Mouse (Mus musculus) hindbrain, embryonic 14.5 days (tissue): ENCODE data around the gene Cfap52. TPM values are rescaled to one million over a fixed set of nuclear protein-coding genes. Genes with fewer than 3 reads are reported as not detected.

Experiments used
- ATAC-seq: fragments of 200-750 bp; cut with Nextera tagmentation; 2 replicates; pipeline ENCODE4 v1.8.0; 2017; ENCODE audit warnings: moderate number of reproducible peaks, mild to moderate bottlenecking, moderate TSS enrichment, moderate library complexity; ENCODE audit not compliant: low FRiP score
- DNase-seq: peaks from one replicate; pipeline ENCODE4 v3.0.0-alpha.2; 2015; ENCODE audit warnings: low spot score
- H3K27ac ChIP-seq: fragments of 300-500 bp; sonication (generic); 2 replicates; pipeline ENCODE4 v1.5.1; 2014; ENCODE audit warnings: mild to moderate bottlenecking, moderate library complexity
- H3K27me3 ChIP-seq: fragments of 300-500 bp; sonication (generic); 2 replicates; pipeline ENCODE4 v1.6.1; 2014; ENCODE audit warnings: mild to moderate bottlenecking, low read length, mixed read lengths; ENCODE audit not compliant: control insufficient read depth, insufficient read depth
- H3K36me3 ChIP-seq: fragments of 300-500 bp; sonication (generic); replicated peaks from 2 replicates; pipeline ENCODE4 v1.6.1; 2014; ENCODE audit not compliant: control insufficient read depth, insufficient read depth
- H3K4me1 ChIP-seq: fragments of 300-500 bp; sonication (generic); replicated peaks from 2 replicates; pipeline ENCODE4 v1.6.1; 2014; ENCODE audit warnings: antibody characterized with exemption, low read length, mixed read lengths; ENCODE audit not compliant: control insufficient read depth, insufficient read depth
- H3K4me2 ChIP-seq: fragments of 300-500 bp; sonication (generic); replicated peaks from 2 replicates; pipeline ENCODE4 v1.6.1; 2014; ENCODE audit warnings: mild to moderate bottlenecking, moderate library complexity
- H3K4me3 ChIP-seq: fragments of 300-500 bp; sonication (generic); replicated peaks from 2 replicates; pipeline ENCODE4 v1.5.1; 2014; ENCODE audit warnings: mild to moderate bottlenecking, low read length
- H3K9ac ChIP-seq: fragments of 300-500 bp; sonication (generic); 2 replicates; pipeline ENCODE4 v1.6.1; 2014
- H3K9me3 ChIP-seq: fragments of 300-500 bp; sonication (generic); 2 replicates; pipeline ENCODE4 v1.6.1; 2016; ENCODE audit warnings: low read length; ENCODE audit not compliant: control insufficient read depth
- WGBS: fragments of 180-500 bp; shearing (Covaris S2); extraction: QIAGEN DNeasy Blood & Tissue Kit; methylation state at CpG from one replicate; pipeline ENCODE4 v1.1.7; 2014; 5-methylcytosine and 5-hydroxymethylcytosine counted together
- polyA plus RNA-seq: library from polyadenylated mRNA; unstranded; fragments of >200 nt; fragmentation: Nextera tagmentation; extraction: Ambion mirVana; gene quantifications from 2 replicates; pipeline ENCODE4 v1.2.1, GENCODE M21; 2014

Cfap52 gene
- polyA plus RNA-seq, 1 experiment from 2014 or later, result 8.8 TPM

DNA sequence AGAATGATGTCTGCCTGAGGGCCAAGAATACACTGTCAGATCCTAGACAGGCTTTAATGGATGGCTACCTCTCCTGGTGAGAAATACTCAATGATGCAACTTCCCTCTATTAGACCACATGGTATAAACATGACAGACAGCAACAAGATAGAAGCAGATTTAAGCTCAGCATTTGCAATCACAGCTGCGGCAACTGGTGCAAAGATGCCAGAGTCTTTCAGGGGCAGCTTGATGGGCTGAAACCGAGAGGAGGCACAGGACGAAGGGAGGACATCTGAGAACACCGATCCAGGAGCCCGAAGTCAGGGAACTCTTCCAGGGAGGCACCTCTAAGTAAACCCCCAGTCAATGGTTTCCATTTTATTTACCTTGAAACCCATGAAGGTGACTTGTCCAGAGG is 11.8 kb downstream of the Cfap52 start:
- no peaks in the 10 kb centered on the region for H3K27me3 ChIP-seq
- ATAC-seq, result no peak
- no peaks in the 10 kb centered on the region for H3K9me3 ChIP-seq
- no peak overlapping the region for H3K9ac ChIP-seq
- no peak overlapping the region for H3K4me3 ChIP-seq
- H3K4me2 ChIP-seq, result no peak overlapping the region
- WGBS, result 88% methylated on average over 5 of the region's 5 CpGs
- H3K27ac ChIP-seq, result no peak overlapping the region
- H3K36me3 ChIP-seq, result no peaks in the 10 kb centered on the region
- DNase-seq, result no peak
- H3K4me1 ChIP-seq, result no peaks in the 10 kb centered on the region

DNA sequence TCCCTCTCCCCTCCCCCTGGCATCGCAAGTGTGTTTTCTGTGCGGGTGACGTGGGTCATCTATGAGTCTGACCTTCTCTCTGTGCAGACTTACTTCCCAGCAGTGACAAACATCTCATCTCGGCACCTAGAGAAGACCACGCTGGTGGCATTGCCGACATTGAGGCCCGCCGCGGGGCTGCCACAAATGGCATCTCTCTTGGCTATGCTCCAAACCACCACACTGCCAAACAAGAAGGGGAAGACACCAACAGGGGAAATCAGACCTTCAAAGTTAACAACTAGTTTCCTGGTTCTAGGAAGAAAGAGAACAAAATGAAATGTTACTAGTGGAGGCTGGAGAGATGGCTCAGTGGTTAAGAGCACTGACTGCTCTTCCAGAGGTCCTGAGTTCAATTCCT is 16.0 kb downstream of the Cfap52 start:
- H3K9me3 ChIP-seq, result no peaks in the 10 kb centered on the region
- H3K4me1 ChIP-seq, result no peaks in the 10 kb centered on the region
- H3K4me3 ChIP-seq, result no peak overlapping the region
- H3K27ac ChIP-seq, result no peak overlapping the region
- DNase-seq (no peak), ATAC-seq (no peak)
- H3K9ac ChIP-seq, result no peak overlapping the region
- no peaks in the 10 kb centered on the region for H3K36me3 ChIP-seq
- 83% methylated on average over 9 of the region's 9 CpGs for WGBS
- H3K4me2 ChIP-seq, result no peak overlapping the region
- H3K27me3 ChIP-seq, result no peaks in the 10 kb centered on the region

DNA sequence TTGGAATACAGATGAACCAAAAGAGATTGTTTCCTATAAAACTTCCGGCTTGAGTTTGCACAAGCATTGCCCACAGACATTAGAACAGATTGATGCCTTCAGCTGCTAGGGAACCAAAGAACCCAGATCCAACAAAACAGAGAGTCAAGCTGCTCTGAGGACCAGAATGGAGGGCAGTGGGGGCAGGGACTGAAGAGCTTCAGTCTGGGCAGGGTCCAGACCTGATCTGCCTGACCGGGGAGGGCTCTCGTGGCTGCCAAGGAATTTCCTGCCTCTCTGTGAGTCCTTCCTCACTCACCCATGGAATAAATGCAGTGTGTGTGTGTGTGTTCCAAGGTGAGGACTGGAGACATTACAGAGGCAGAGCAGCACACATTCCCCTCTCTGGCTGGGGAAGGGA is 17.2 kb downstream of the Cfap52 start:
- Histone ChIP-seq H3K9ac (no peak overlapping the region), H3K9me3 (no peaks in the 10 kb centered on the region), H3K4me2 (no peak overlapping the region), H3K27me3 (no peaks in the 10 kb centered on the region), H3K4me3 (no peak overlapping the region), H3K27ac (no peak overlapping the region), H3K4me1 (no peaks in the 10 kb centered on the region), H3K36me3 (no peaks in the 10 kb centered on the region)
- ATAC-seq, result no peak
- WGBS, result 77% methylated on average over 3 of the region's 3 CpGs
- no peak for DNase-seq

DNA sequence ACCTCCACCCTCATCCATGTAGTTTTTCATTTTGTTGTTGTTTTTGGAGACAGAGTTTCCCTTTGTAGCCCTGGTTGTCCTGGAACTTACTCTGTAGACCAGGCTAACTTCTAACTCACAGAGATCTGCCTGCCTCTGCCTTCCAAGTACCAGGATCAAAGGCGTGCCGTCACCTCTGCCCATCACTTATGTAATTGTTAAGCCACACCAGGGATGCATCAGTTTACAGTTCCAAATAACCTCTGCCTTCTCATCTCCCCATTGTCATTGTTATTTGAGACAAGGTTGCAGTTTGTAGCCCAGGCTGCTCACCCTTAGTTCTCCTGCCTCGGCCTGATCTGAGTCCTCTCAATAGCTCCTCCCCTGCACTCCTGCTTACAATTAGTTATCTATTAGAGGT is 33.3 kb downstream of the Cfap52 start:
- DNase-seq (no peak), ATAC-seq (no peak)
- Histone ChIP-seq H3K4me3 (no peak overlapping the region), H3K4me2 (no peak overlapping the region), H3K27me3 (no peaks in the 10 kb centered on the region), H3K27ac (no peak overlapping the region), H3K36me3 (no peaks in the 10 kb centered on the region), H3K4me1 (no peaks in the 10 kb centered on the region), H3K9ac (no peak overlapping the region), H3K9me3 (no peaks in the 10 kb centered on the region)
- WGBS, result 87% methylated on average over 3 of the region's 3 CpGs

DNA sequence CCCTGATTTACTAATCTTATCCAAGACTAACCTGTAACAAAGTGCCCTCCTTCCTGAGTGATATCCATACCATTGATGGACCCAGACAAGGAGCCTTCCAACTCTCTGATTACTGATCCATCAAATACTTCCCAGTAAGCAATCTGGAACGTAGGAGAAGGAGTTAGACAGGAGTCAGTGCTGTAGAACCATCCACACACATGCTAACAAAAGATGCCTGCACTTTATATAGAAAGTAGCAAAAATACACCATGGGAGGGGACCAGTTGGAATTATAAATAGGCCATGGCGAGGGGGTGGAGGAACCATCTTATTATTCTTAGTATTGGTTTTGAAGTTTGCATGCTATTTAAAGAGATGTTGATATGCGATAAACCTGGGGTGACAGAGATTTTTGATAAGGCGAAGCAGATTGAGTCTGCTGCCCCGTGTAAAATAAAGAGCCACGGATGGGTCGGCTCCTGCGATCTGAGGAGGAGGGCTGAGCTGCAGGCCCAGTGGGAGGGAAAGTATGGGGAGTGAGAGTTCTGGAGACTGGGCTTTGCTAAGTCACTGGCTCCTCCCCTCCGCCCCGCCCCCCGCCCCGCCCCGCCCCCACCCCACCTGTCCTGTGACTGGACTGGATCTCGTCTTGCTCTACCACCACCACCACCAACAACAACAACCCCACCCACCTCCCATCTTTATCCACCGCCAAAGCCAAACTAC is 38.9 kb downstream of the Cfap52 start:
- DNase-seq (no peak), ATAC-seq (no peak)
- Histone ChIP-seq H3K36me3 (no peaks in the 10 kb centered on the region), H3K27ac (no peak overlapping the region), H3K4me2 (no peak overlapping the region), H3K4me3 (no peak overlapping the region), H3K4me1 (0 out of 2 replicates have a peak, but pooled peaks cover 4% of the 10 kb centered on the region), H3K9ac (no peak overlapping the region), H3K9me3 (no peaks in the 10 kb centered on the region), H3K27me3 (peaks cover 5% of the 10 kb centered on the region)
- 12% methylated on average over 15 of the region's 15 CpGs for WGBS

DNA sequence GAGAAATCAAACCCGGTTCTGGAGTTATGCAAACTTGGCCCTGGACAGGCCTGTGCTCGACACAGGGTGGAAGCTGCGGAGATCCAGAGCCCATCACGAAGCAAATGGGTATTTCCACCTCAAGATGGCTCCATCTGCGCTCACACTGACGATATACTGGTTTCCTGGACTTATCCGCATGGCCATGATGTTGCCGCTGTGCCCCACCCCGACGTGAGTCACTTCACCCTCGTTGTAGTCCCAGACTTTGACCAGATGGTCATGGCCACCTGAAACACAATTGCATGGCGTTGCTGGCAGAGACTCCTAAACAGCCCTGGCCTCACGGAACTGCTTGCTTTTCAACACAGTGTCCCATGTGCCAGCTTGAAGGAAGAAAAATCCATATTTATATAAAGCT is 40.5 kb downstream of the Cfap52 start:
- no peak for DNase-seq
- no peaks in the 10 kb centered on the region for H3K9me3 ChIP-seq
- no peak for ATAC-seq
- 92% methylated on average over 13 of the region's 13 CpGs for WGBS
- no peak overlapping the region for H3K9ac ChIP-seq
- peaks cover 20% of the 10 kb centered on the region for H3K27me3 ChIP-seq
- 0 out of 2 replicates have a peak, but pooled peaks cover 9% of the 10 kb centered on the region for H3K4me1 ChIP-seq
- H3K27ac ChIP-seq, result no peak overlapping the region
- no peaks in the 10 kb centered on the region for H3K36me3 ChIP-seq
- H3K4me2 ChIP-seq, result no peak overlapping the region
- no peak overlapping the region for H3K4me3 ChIP-seq

DNA sequence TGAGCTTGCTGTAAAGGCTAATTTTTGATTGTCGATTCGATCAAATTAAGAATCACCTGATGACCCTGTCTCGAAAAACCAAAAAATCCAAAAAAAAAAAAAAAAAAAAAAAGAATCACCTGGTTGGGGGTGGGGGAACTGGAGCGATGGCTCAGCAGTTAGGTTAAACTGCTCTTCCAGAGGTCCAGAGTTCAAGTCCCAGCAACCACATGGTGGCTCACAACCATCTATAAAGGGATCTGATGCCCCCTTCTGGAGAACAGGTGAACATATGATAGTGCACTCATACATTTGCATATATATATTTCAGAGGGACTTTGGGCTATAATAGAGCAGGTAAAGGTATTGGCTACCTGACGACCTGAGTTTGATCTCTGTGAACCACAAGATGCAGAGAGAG is 41.7 kb downstream of the Cfap52 start:
- Histone ChIP-seq H3K4me3 (no peak overlapping the region), H3K27me3 (peaks cover 23% of the 10 kb centered on the region), H3K4me2 (no peak overlapping the region), H3K9me3 (no peaks in the 10 kb centered on the region), H3K36me3 (no peaks in the 10 kb centered on the region), H3K27ac (no peak overlapping the region), H3K9ac (no peak overlapping the region), H3K4me1 (0 out of 2 replicates have a peak, but pooled peaks cover 9% of the 10 kb centered on the region)
- 97% methylated on average over 5 of the region's 5 CpGs for WGBS
- ATAC-seq (no peak), DNase-seq (no peak)

DNA sequence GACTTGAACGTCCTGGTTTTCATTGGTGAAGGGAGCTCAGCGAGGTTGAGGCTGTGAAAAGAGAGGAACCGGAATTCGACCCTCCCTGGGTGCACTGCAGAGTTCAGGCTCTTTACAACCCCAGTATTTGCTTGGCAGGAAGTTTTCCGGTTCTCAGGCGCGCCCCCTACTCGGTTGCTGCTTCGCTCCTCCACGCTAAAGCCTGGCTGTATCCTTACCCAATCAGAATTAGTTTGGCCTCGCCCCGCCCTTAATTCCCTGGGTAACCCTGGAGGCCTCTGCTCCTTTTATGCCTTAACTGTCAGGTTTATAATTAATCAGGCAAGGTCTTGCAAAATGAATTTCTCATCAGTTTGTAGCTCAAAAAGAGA is 42.7 kb downstream of the Cfap52 start:
- ATAC-seq, result peak; percentile 71; the same call in 1 of the 2 replicates
- H3K4me3 ChIP-seq, result peak overlapping the region; percentile 74
- no peak overlapping the region for H3K27ac ChIP-seq
- DNase-seq, result peak; percentile 74
- 0 out of 2 replicates have a peak, but pooled peaks cover 9% of the 10 kb centered on the region for H3K4me1 ChIP-seq
- peaks cover 23% of the 10 kb centered on the region for H3K27me3 ChIP-seq
- no peaks in the 10 kb centered on the region for H3K36me3 ChIP-seq
- H3K4me2 ChIP-seq, result peak overlapping the region; percentile 100
- H3K9ac ChIP-seq, result no peak overlapping the region
- no peaks in the 10 kb centered on the region for H3K9me3 ChIP-seq
- WGBS, result 0% methylated on average over 12 of the region's 12 CpGs

DNA sequence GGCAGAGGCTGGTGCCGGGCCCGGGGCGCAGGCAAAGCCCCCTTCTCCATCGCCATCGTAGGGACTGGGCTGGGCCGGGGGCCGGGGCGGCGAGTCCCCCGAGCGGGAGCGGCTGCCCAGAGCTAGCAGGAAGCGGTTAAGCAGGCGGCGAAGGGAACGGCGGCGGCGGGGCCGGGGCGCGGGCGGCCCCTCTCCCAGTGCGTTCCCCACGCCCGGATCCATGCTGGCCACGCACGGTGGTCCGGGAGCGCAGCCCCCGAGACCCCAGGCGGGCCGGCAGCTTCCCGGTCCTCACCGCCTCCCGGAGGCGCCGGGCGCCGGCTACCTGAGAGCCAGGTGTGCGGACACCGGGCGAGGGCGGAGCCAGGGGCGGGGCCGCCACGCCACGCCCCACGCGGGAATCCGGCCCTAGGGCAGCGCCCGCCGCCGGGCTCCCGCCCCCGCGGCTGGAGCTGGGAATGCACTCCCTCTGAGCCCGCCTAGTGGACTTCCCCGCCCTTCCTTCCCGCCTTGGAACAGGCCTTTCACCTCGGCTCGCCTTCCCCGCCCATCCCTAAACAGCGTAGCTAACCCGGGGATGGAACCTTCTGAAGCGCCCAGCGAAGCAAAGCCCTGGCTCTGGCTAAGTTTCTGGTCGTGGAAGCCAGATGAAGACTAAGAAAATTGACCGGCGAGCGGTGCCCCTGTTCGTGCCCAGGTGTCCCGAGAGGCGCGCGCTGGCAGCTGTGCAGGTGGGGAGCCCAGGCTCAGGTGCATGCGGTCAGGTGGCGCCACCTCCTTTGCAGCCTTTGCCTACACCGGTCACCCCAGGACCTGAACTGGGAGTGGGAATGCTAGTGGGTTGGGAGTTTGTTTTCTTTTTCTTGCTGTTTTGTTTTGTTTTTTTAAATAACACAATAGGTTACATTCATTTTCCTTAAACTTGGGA is 43.4 kb downstream of the Cfap52 start, which contains the start of gene Usp43:
Gene Usp43, minus strand, starts transcription at position 327 of the 928 bp plus-strand sequence.
- Histone ChIP-seq H3K4me3 (peak within 1 kb of the TSS; percentile 74), H3K27ac (no peak within 1 kb of the TSS), H3K4me2 (peak within 1 kb of the TSS; percentile 100), H3K9ac (peak within 1 kb of the TSS; percentile 68), H3K9me3 (no peaks in the 10 kb centered on the region), H3K4me1 (0 out of 2 replicates have a peak, but pooled peaks cover 9% of the 10 kb centered on the region), H3K36me3 (no peaks in the 10 kb centered on the region), H3K27me3 (peaks cover 23% of the 10 kb centered on the region)
- under 1% methylated on average over 77 of the region's 80 CpGs for WGBS
- peak; percentile 60; the same call in 1 of the 2 replicates for ATAC-seq
- peak; percentile 33 for DNase-seq
